15 mouse cellular contexts compared by ENCODE assay signal in the genomic region with DNA sequence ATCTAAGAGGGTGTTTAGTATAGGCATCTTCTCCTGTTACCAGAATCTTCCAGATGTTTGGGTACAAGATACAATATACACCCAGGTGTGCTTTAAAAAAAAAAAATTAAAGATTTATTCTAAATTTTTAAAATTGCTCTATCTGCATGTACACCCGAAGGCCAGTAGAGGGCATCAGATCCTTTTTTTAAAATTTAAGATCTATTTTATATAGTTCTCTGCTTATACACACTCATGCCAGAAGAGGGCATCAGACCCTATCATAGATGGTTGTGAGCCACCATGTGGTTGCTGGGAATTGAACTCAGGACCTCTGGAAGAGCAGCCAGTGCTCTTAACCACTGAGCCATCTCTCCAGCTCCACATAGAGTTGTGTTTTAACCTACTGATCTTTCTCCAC. TPM values are rescaled to one million over a fixed set of nuclear protein-coding genes. Genes with fewer than 3 reads are reported as not detected.
DNase-seq lines count a peak whose midpoint lies in the region; ATAC-seq and TF ChIP-seq lines count a peak whose summit lies in the region.
"Had no signal": no experiment of that assay in that cellular context is flagged by ENCODE, and none has a peak within 500 bp of the region (broad histone marks: within the 10 kb centered on the region; RNA-seq: fewer than 3 reads in every experiment).

No protein-coding gene starts in this region.

- H3K4me3 ChIP-seq in layer of hippocampus, adult 2 months = no peak overlapping the region
- H3K4me3 ChIP-seq: embryonic facial prominence, embryonic 12.5 days; forebrain, embryonic 13.5 days; heart, embryonic 12.5 days; limb, embryonic 15.5 days; midbrain, embryonic 12.5 days; neural tube, embryonic 15.5 days had no signal

- H3K27ac ChIP-seq in layer of hippocampus, adult 2 months = no peak overlapping the region
- H3K27ac ChIP-seq: embryonic facial prominence, embryonic 12.5 days; forebrain, embryonic 13.5 days; hindbrain, embryonic 14.5 days; limb, embryonic 15.5 days; midbrain, embryonic 12.5 days; neural tube, embryonic 15.5 days had no signal

- DNase-seq in layer of hippocampus, adult 2 months (ENCODE audit: low spot score in 2 of 2) = no peak
- DNase-seq in layer of hippocampus, adult 18-20 months (ENCODE audit: low spot score in 2 of 2) = no peak
- DNase-seq in 416B (ENCODE audit: low read depth) (peak; percentile 66), adipocyte (ENCODE audit: low spot score) (peak; percentile 6)
- DNase-seq in B cell, adult 2 months = peak; percentile 21 to 41
- DNase-seq in left cerebral cortex, adult 11 months (ENCODE audit: low spot score) = no peak
- DNase-seq: thymus, adult 18-20 months had no signal

- TF ChIP-seq CTCF in layer of hippocampus, adult 2 months (conservative IDR thresholded peaks at IDR 0.05) = peak; percentile 86

- ATAC-seq in granulocyte monocyte progenitor cell, adult 5-6 weeks (replicated peaks; ENCODE audit: poor library complexity, severe bottlenecking) = no peak
- ATAC-seq: forebrain, embryonic 13.5 days had no signal

RNA-seq across cellular contexts. Expression of a gene that starts 45.7 kb away (rescaled TPM):
- 10 to 100 TPM in 1 of 2 experiments, 1 to 10 TPM in 1; 8.4 to 11.5 TPM for total RNA-seq in layer of hippocampus, adult 2 months (2021)
- total RNA-seq in layer of hippocampus, adult 18-20 months (2021) = 1 to 10 TPM; 6.2 to 6.3 TPM
- total RNA-seq in granulocyte monocyte progenitor cell, adult 5-6 weeks (2014; fragmentation: Nextera tagmentation) = 6.2 and 8.0 TPM in 2 replicates
- 7.4 and 8.4 TPM in 2 replicates for total RNA-seq in granulocyte monocyte progenitor cell, adult 5-6 weeks (2017)

RNA-seq across cellular contexts. Expression of a gene that starts 53.7 kb away (rescaled TPM):
- total RNA-seq in layer of hippocampus, adult 2 months (2021) = 10 to 100 TPM; 21.8 to 31.9 TPM
- 10 to 100 TPM; 19.8 to 23.9 TPM for total RNA-seq in layer of hippocampus, adult 18-20 months (2021)
- total RNA-seq in granulocyte monocyte progenitor cell, adult 5-6 weeks (2014; fragmentation: Nextera tagmentation) = 1.4 TPM in 1 of 2 replicates, not detected in the other
- not detected in 2 replicates for total RNA-seq in granulocyte monocyte progenitor cell, adult 5-6 weeks (2017)

RNA-seq across cellular contexts. Expression of a gene that starts 55.1 kb away (rescaled TPM):
- 10 to 100 TPM; 11.4 to 15.8 TPM for total RNA-seq in layer of hippocampus, adult 2 months (2021)
- total RNA-seq in layer of hippocampus, adult 18-20 months (2021) = 10 to 100 TPM; 15.4 to 16.7 TPM
- 3.6 TPM in 1 of 2 replicates, not detected in the other for total RNA-seq in granulocyte monocyte progenitor cell, adult 5-6 weeks (2014; fragmentation: Nextera tagmentation)
- total RNA-seq in granulocyte monocyte progenitor cell, adult 5-6 weeks (2017) = 0.88 and 1.2 TPM in 2 replicates

Comparison
In these comparisons a context has a peak if more than half of its experiments do, and no peak if none do; other contexts are left out.
1. DNase-seq: peak in 416B (single experiment), B cell, adult 2 months (2 of 2) and adipocyte (single experiment); none in layer of hippocampus, adult 2 months (0 of 2), layer of hippocampus, adult 18-20 months (0 of 2) and left cerebral cortex, adult 11 months (single experiment).
2. RNA of a gene that starts 53.7 kb away (total RNA-seq): 21.8 to 31.9 TPM in layer of hippocampus, adult 2 months and 19.8 to 23.9 TPM in layer of hippocampus, adult 18-20 months; 1.4 TPM in granulocyte monocyte progenitor cell, adult 5-6 weeks; every median in the first group is over 4 times any median in the second.